Mouse (Mus musculus): ENCODE measurements around the gene Marcksl1. TPM values are rescaled to one million over a fixed set of nuclear protein-coding genes. Genes with fewer than 3 reads are reported as not detected.
"Not testable (repeated sequence)": the region's sequence is repeated elsewhere in the genome, so short reads cannot be mapped to it uniquely, and the experiment has no call there.

Marcksl1 gene
- polyA plus RNA-seq, 1 experiment from 2014 or later = 1,849 TPM

GRCm38 (mm10) chr4:129513891-129514290, 510 bp downstream of the Marcksl1 start:
- no peaks in the 10 kb centered on the region for H3K27me3 ChIP-seq
- H3K27ac ChIP-seq (replicated peaks) = peak overlapping the region; percentile 99
- peak overlapping the region; percentile 100 for H3K9ac ChIP-seq
- peak; percentile 12; the same call in 1 of the 2 replicates for ATAC-seq (ENCODE audit: low FRiP score, low read depth)
- peaks cover 52% of the 10 kb centered on the region for H3K4me1 ChIP-seq (replicated peaks)
- peak overlapping the region; percentile 98 for H3K4me3 ChIP-seq
- H3K36me3 ChIP-seq = peaks cover 27% of the 10 kb centered on the region
- H3K4me2 ChIP-seq = peak overlapping the region; percentile 77
- H3K9me3 ChIP-seq = no peaks in the 10 kb centered on the region
- under 1% methylated on average over 31 of the region's 57 CpGs for WGBS

- peaks cover 47% of the 10 kb centered on the region for H3K4me1 ChIP-seq (replicated peaks)
- peak overlapping the region; percentile 77 for H3K4me2 ChIP-seq
- H3K27me3 ChIP-seq = no peaks in the 10 kb centered on the region
- WGBS = under 1% methylated on average over 34 of the region's 35 CpGs
- H3K36me3 ChIP-seq = peaks cover 29% of the 10 kb centered on the region
- peak overlapping the region; percentile 98 for H3K4me3 ChIP-seq
- H3K27ac ChIP-seq (replicated peaks) = peak overlapping the region; percentile 99
- H3K9me3 ChIP-seq = no peaks in the 10 kb centered on the region
- ATAC-seq (ENCODE audit: low FRiP score, low read depth) = peak; percentile 40
- H3K9ac ChIP-seq = peak overlapping the region; percentile 100
Measured at GRCm38 (mm10) chr4:129514300-129514898, 1.0 kb downstream of the Marcksl1 start.

- peaks cover 37% of the 10 kb centered on the region for H3K4me1 ChIP-seq (replicated peaks)
- no peak overlapping the region for H3K4me3 ChIP-seq
- ATAC-seq (ENCODE audit: low FRiP score, low read depth) = no peak
- no peak overlapping the region for H3K9ac ChIP-seq
- H3K4me2 ChIP-seq = 0 out of 2 replicates have a peak overlapping the region, but pooled peaks have one; percentile 7
- no peaks in the 10 kb centered on the region for H3K9me3 ChIP-seq
- H3K36me3 ChIP-seq = peaks cover 51% of the 10 kb centered on the region
- 58% methylated on average over 2 of the region's 2 CpGs for WGBS
- H3K27ac ChIP-seq (replicated peaks) = no peak overlapping the region
- no peaks in the 10 kb centered on the region for H3K27me3 ChIP-seq
Measured at GRCm38 (mm10) chr4:129516925-129517324, 3.5 kb downstream of the Marcksl1 start.

- no peaks in the 10 kb centered on the region for H3K9me3 ChIP-seq
- peaks cover 23% of the 10 kb centered on the region for H3K4me1 ChIP-seq (replicated peaks)
- H3K4me2 ChIP-seq = no peak overlapping the region
- H3K36me3 ChIP-seq = peaks cover 65% of the 10 kb centered on the region
- H3K27me3 ChIP-seq = no peaks in the 10 kb centered on the region
- no peak overlapping the region for H3K9ac ChIP-seq
- no peak overlapping the region for H3K4me3 ChIP-seq
- ATAC-seq (ENCODE audit: low FRiP score, low read depth) = no peak
- H3K27ac ChIP-seq (replicated peaks) = no peak overlapping the region
- 91% methylated on average over 8 of the region's 8 CpGs for WGBS
Measured at GRCm38 (mm10) chr4:129518519-129518918, 5.1 kb downstream of the Marcksl1 start.

GRCm38 (mm10) chr4:129525338-129525737, 12.0 kb downstream of the Marcksl1 start:
- Histone ChIP-seq H3K36me3 (peaks cover 64% of the 10 kb centered on the region), H3K4me3 (no peak overlapping the region), H3K4me1 (replicated peaks) (no peaks in the 10 kb centered on the region), H3K4me2 (no peak overlapping the region), H3K27ac (replicated peaks) (no peak overlapping the region), H3K27me3 (no peaks in the 10 kb centered on the region), H3K9ac (no peak overlapping the region), H3K9me3 (no peaks in the 10 kb centered on the region)
- ATAC-seq (ENCODE audit: low FRiP score, low read depth) = no peak
- WGBS = 97% methylated on average over 5 of the region's 5 CpGs

- peaks cover 65% of the 10 kb centered on the region for H3K36me3 ChIP-seq
- WGBS = 93% methylated on average over 3 of the region's 3 CpGs
- H3K4me1 ChIP-seq (replicated peaks) = no peaks in the 10 kb centered on the region
Measured at GRCm38 (mm10) chr4:129525889-129526288, 12.5 kb downstream of the Marcksl1 start.

GRCm38 (mm10) chr4:129528901-129529300, 15.5 kb downstream of the Marcksl1 start:
- not testable (repeated sequence) for ATAC-seq (ENCODE audit: low FRiP score, low read depth); H3K4me2 ChIP-seq; H3K9me3 ChIP-seq; H3K27ac ChIP-seq (replicated peaks); H3K27me3 ChIP-seq; H3K4me1 ChIP-seq (replicated peaks); H3K9ac ChIP-seq; H3K4me3 ChIP-seq
- peaks cover 54% of the 10 kb centered on the region for H3K36me3 ChIP-seq
- 92% methylated on average over 6 of the region's 6 CpGs for WGBS

More at GRCm38 (mm10) chr4:129525889-129526288, 12.5 kb downstream of the Marcksl1 start:
- Histone ChIP-seq H3K9ac (no peak overlapping the region), H3K27me3 (no peaks in the 10 kb centered on the region), H3K27ac (replicated peaks) (no peak overlapping the region), H3K4me3 (no peak overlapping the region), H3K9me3 (no peaks in the 10 kb centered on the region), H3K4me2 (no peak overlapping the region)
- ATAC-seq (ENCODE audit: low FRiP score, low read depth) = no peak

- ATAC-seq (ENCODE audit: low FRiP score, low read depth) = no peak
- Histone ChIP-seq H3K4me3 (no peak overlapping the region), H3K27me3 (no peaks in the 10 kb centered on the region), H3K4me2 (no peak overlapping the region), H3K9ac (no peak overlapping the region), H3K36me3 (0 out of 2 replicates have a peak, but pooled peaks cover 6% of the 10 kb centered on the region), H3K27ac (replicated peaks) (no peak overlapping the region), H3K9me3 (no peaks in the 10 kb centered on the region), H3K4me1 (replicated peaks) (peaks cover 26% of the 10 kb centered on the region)
- 82% methylated on average over 6 of the region's 6 CpGs for WGBS
Measured at GRCm38 (mm10) chr4:129540012-129540411, 26.6 kb downstream of the Marcksl1 start.

GRCm38 (mm10) chr4:129541868-129542591, 28.6 kb downstream of the Marcksl1 start:
- H3K4me1 ChIP-seq (replicated peaks) = peaks cover 26% of the 10 kb centered on the region
- H3K36me3 ChIP-seq = 0 out of 2 replicates have a peak, but pooled peaks cover 6% of the 10 kb centered on the region
- 1% methylated on average over 30 of the region's 30 CpGs for WGBS
- H3K4me3 ChIP-seq = peak overlapping the region; percentile 80
- H3K27me3 ChIP-seq = no peaks in the 10 kb centered on the region
- peak overlapping the region; percentile 79 for H3K4me2 ChIP-seq
- H3K27ac ChIP-seq (replicated peaks) = peak overlapping the region; percentile 74
- no peak; the same call in 1 of the 2 replicates for ATAC-seq (ENCODE audit: low FRiP score, low read depth)
- no peaks in the 10 kb centered on the region for H3K9me3 ChIP-seq
- peak overlapping the region; percentile 78 for H3K9ac ChIP-seq

GRCm38 (mm10) chr4:129542592-129543141, 29.3 kb downstream of the Marcksl1 start, which contains the start of gene Hdac1:
Gene Hdac1, minus strand, starts transcription at chr4:129542713.
- Histone ChIP-seq H3K4me1 (replicated peaks) (peaks cover 26% of the 10 kb centered on the region), H3K27me3 (no peaks in the 10 kb centered on the region), H3K27ac (replicated peaks) (peak within 1 kb of the TSS; percentile 74), H3K4me2 (peak within 1 kb of the TSS; percentile 79), H3K9ac (peak within 1 kb of the TSS; percentile 78), H3K9me3 (no peaks in the 10 kb centered on the region), H3K36me3 (0 out of 2 replicates have a peak, but pooled peaks cover 6% of the 10 kb centered on the region), H3K4me3 (peak within 1 kb of the TSS; percentile 80)
- under 1% methylated on average over 46 of the region's 46 CpGs for WGBS
- peak; percentile 99 for ATAC-seq (ENCODE audit: low FRiP score, low read depth)

- Histone ChIP-seq H3K4me2 (no peak overlapping the region), H3K9me3 (no peaks in the 10 kb centered on the region), H3K36me3 (0 out of 2 replicates have a peak, but pooled peaks cover 6% of the 10 kb centered on the region), H3K9ac (no peak overlapping the region), H3K27me3 (no peaks in the 10 kb centered on the region), H3K27ac (replicated peaks) (no peak overlapping the region), H3K4me1 (replicated peaks) (peaks cover 26% of the 10 kb centered on the region), H3K4me3 (no peak overlapping the region)
- WGBS = 74% methylated on average over 4 of the region's 4 CpGs
- ATAC-seq (ENCODE audit: low FRiP score, low read depth) = no peak
Measured at GRCm38 (mm10) chr4:129544106-129544505, 30.7 kb downstream of the Marcksl1 start.

- not testable (repeated sequence) for H3K27me3 ChIP-seq; H3K36me3 ChIP-seq; H3K27ac ChIP-seq (replicated peaks); ATAC-seq (ENCODE audit: low FRiP score, low read depth); H3K4me3 ChIP-seq; H3K9ac ChIP-seq; H3K9me3 ChIP-seq; H3K4me2 ChIP-seq; H3K4me1 ChIP-seq (replicated peaks)
- whole genome bisulfite sequencing = 95% methylated on average over 4 of the region's 4 CpGs
Measured at GRCm38 (mm10) chr4:129547631-129548030, 34.2 kb downstream of the Marcksl1 start.

Data from hindbrain, embryonic 15.5 days (tissue).